Mouse (Mus musculus) heart, postnatal 0 days (tissue): ENCODE data around the gene Fam189a1. TPM values are rescaled to one million over a fixed set of nuclear protein-coding genes. Genes with fewer than 3 reads are reported as not detected.

Experiments used
- ATAC-seq: fragments of 200-750 bp; cut with Nextera tagmentation; 2 replicates; pipeline ENCODE4 v1.8.0; 2017; ENCODE audit warnings: low read depth, moderate number of reproducible peaks, moderate library complexity; ENCODE audit not compliant: insufficient read depth
- DNase-seq: peaks from one replicate; pipeline ENCODE4 v3.0.0-alpha.2; 2016; ENCODE audit warnings: low spot score
- H3K27ac ChIP-seq: fragments of 300-500 bp; sonication (generic); 2 replicates; pipeline ENCODE4 v1.5.1; 2014; ENCODE audit warnings: low read depth, mild to moderate bottlenecking
- H3K27me3 ChIP-seq: fragments of 300-500 bp; sonication (generic); 2 replicates; pipeline ENCODE4 v1.6.1; 2014; ENCODE audit warnings: low read length, mixed read lengths; ENCODE audit not compliant: control insufficient read depth, insufficient read depth
- H3K36me3 ChIP-seq: fragments of 300-500 bp; sonication (generic); replicated peaks from 2 replicates; pipeline ENCODE4 v1.6.1; 2014; ENCODE audit warnings: low read length, mixed read lengths; ENCODE audit not compliant: control insufficient read depth, insufficient read depth
- H3K4me1 ChIP-seq: fragments of 300-500 bp; sonication (generic); 2 replicates; pipeline ENCODE4 v1.6.1; 2014; ENCODE audit warnings: antibody characterized with exemption; ENCODE audit not compliant: control insufficient read depth, insufficient read depth
- H3K4me2 ChIP-seq: fragments of 300-500 bp; sonication (generic); 2 replicates; pipeline ENCODE4 v1.6.1; 2014; ENCODE audit warnings: low read depth, mild to moderate bottlenecking, low read length, moderate library complexity
- H3K4me3 ChIP-seq: fragments of 300-500 bp; sonication (generic); 2 replicates; pipeline ENCODE4 v1.5.1; 2014; ENCODE audit warnings: low read depth, low read length
- H3K9ac ChIP-seq: fragments of 300-500 bp; sonication (generic); replicated peaks from 2 replicates; pipeline ENCODE4 v1.6.1; 2014; ENCODE audit warnings: low read depth, low read length, mixed read lengths
- H3K9me3 ChIP-seq: fragments of 300-500 bp; sonication (generic); replicated peaks from 2 replicates; pipeline ENCODE4 v1.6.1; 2016; ENCODE audit warnings: low read length; ENCODE audit not compliant: control insufficient read depth
- CTCF ChIP-seq: IDR thresholded peaks from 2 replicates; pipeline ENCODE4 v1.5.1; 2016; ENCODE audit warnings: antibody characterized with exemption, control low read depth, low read depth
- EP300 ChIP-seq: IDR thresholded peaks from 2 replicates; pipeline ENCODE4 v1.6.1; 2016; ENCODE audit warnings: antibody characterized with exemption, low read depth
- WGBS: fragments of 180-500 bp; shearing (Covaris S2); extraction: QIAGEN DNeasy Blood & Tissue Kit; methylation state at CpG from one replicate; pipeline ENCODE4 v1.1.7; 2014; 5-methylcytosine and 5-hydroxymethylcytosine counted together
- polyA plus RNA-seq: library from polyadenylated mRNA; unstranded; fragments of >200 nt; fragmentation: Nextera tagmentation; extraction: Ambion mirVana; gene quantifications from 2 replicates; pipeline ENCODE4 v1.2.1, GENCODE M21; 2015
- total RNA-seq: library from RNA; depleted of rRNA; stranded (reverse); fragments of >200 nt; gene quantifications from 2 replicates; pipeline ENCODE4 v1.2.3, GENCODE M21; 2014; ENCODE audit warnings: low replicate concordance

Gene Fam189a1
- total and polyA plus RNA-seq, 2 experiments from 2014 or later, result 0.11 to 0.42 TPM

DNA sequence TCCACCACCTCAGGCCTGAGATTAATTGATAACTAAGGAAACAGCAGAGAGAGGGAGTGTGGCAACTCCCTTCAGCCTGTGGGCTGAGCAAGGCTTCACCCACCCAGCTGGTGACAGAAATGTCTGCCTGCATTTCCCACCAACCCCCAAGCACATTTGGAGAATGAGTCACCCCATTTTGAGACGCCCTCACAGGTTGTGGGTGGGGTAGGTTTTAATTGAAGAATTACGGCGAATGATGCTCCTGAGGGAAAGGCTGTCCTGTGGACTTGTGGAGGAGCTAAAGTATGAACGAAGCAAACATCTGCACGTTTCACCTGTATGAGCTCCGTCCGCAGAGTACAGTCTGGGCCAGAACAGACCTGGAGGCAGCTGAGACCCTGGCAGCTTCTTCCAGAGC lies 404.2 kb downstream of the Fam189a1 start:
- H3K27ac ChIP-seq, result no peak overlapping the region
- no peaks in the 10 kb centered on the region for H3K4me1 ChIP-seq
- no peaks in the 10 kb centered on the region for H3K9me3 ChIP-seq
- H3K27me3 ChIP-seq, result no peaks in the 10 kb centered on the region
- H3K4me2 ChIP-seq, result no peak overlapping the region
- no peak overlapping the region for H3K9ac ChIP-seq
- ATAC-seq (no peak), DNase-seq (no peak)
- no peak for TF ChIP-seq EP300
- TF ChIP-seq CTCF, result no peak
- no peak overlapping the region for H3K4me3 ChIP-seq
- WGBS, result 87% methylated on average over 7 of the region's 7 CpGs
- H3K36me3 ChIP-seq, result no peaks in the 10 kb centered on the region

DNA sequence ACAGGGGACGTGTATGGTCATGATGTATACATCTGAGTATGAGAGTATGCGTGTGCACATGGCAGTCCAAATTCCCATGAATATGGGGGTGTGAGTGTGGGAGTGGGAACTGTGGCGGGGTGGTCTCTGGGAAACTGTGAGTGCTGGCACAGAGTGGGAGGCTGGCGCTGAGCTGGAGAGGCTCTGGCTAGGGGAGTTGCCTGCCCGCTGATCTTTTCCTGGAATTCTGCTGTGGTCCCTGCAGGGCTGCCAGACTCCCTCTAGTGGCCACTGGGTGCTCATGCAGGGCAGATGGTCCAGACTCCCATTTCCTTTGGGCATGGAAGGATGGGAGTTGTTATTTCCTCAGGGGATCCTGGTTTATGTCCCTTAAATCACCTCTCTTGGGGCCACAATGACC lies 404.9 kb downstream of the Fam189a1 start:
- no peak for TF ChIP-seq EP300
- TF ChIP-seq CTCF, result peak; percentile 92
- no peak overlapping the region for H3K4me2 ChIP-seq
- no peak overlapping the region for H3K9ac ChIP-seq
- no peak overlapping the region for H3K4me3 ChIP-seq
- no peaks in the 10 kb centered on the region for H3K27me3 ChIP-seq
- no peak overlapping the region for H3K27ac ChIP-seq
- ATAC-seq (no peak; the same call in 1 of the 2 replicates), DNase-seq (peak; percentile 56)
- 23% methylated on average over 5 of the region's 5 CpGs for WGBS
- no peaks in the 10 kb centered on the region for H3K36me3 ChIP-seq
- H3K4me1 ChIP-seq, result no peaks in the 10 kb centered on the region
- H3K9me3 ChIP-seq, result no peaks in the 10 kb centered on the region

GRCm38 (mm10) chr7:64743610-64744009 lies 412.8 kb downstream of the Fam189a1 start:
- Histone ChIP-seq H3K27ac (no peak overlapping the region), H3K36me3 (no peaks in the 10 kb centered on the region), H3K27me3 (0 out of 2 replicates have a peak, but pooled peaks cover 3% of the 10 kb centered on the region), H3K4me1 (no peaks in the 10 kb centered on the region), H3K4me3 (no peak overlapping the region), H3K4me2 (no peak overlapping the region), H3K9ac (no peak overlapping the region), H3K9me3 (no peaks in the 10 kb centered on the region)
- WGBS, result 71% methylated on average over 7 of the region's 7 CpGs
- TF ChIP-seq EP300 (no peak), CTCF (no peak)
- no peak for ATAC-seq
- no peak for DNase-seq

- 26% methylated on average over 8 of the region's 8 CpGs for WGBS
- TF ChIP-seq CTCF (peak; percentile 94), EP300 (no peak)
- no peak for ATAC-seq
These were observed 414.8 kb downstream of the Fam189a1 start for GRCm38 (mm10) chr7:64741333-64742307.

GRCm38 (mm10) chr7:64739131-64739530 lies 417.2 kb downstream of the Fam189a1 start:
- TF ChIP-seq CTCF (no peak), EP300 (no peak)
- Histone ChIP-seq H3K9me3 (no peaks in the 10 kb centered on the region), H3K27me3 (0 out of 2 replicates have a peak, but pooled peaks cover 3% of the 10 kb centered on the region), H3K36me3 (no peaks in the 10 kb centered on the region), H3K4me3 (no peak overlapping the region), H3K4me2 (no peak overlapping the region), H3K9ac (no peak overlapping the region), H3K4me1 (no peaks in the 10 kb centered on the region), H3K27ac (no peak overlapping the region)
- DNase-seq, result no peak
- 72% methylated on average over 11 of the region's 11 CpGs for WGBS
- ATAC-seq, result no peak

More at GRCm38 (mm10) chr7:64741333-64742307, 414.8 kb downstream of the Fam189a1 start:
- 0 out of 2 replicates have a peak, but pooled peaks cover 3% of the 10 kb centered on the region for H3K27me3 ChIP-seq
- H3K4me2 ChIP-seq, result no peak overlapping the region
- no peak overlapping the region for H3K4me3 ChIP-seq
- H3K9me3 ChIP-seq, result no peaks in the 10 kb centered on the region
- H3K27ac ChIP-seq, result no peak overlapping the region
- H3K9ac ChIP-seq, result no peak overlapping the region
- no peaks in the 10 kb centered on the region for H3K36me3 ChIP-seq
- H3K4me1 ChIP-seq, result no peaks in the 10 kb centered on the region
- DNase-seq, result peak; percentile 25
